Mouse (Mus musculus) intestine, embryonic 15.5 days (tissue): ENCODE measurements at regions not wholly inside any gene's neighbourhood (a gene's known extent, or its start where the extent isn't known, plus 50 kb on each side); places are given as distances from the start of the nearest gene placed in this dataset.

Experiments
- ATAC-seq: fragments of 200-750 bp; cut with Nextera tagmentation; 2 replicates; pipeline ENCODE4 v1.8.0; 2017; ENCODE audit warnings: moderate TSS enrichment, moderate library complexity
- H3K27ac ChIP-seq: fragments of 300-500 bp; sonication (generic); 2 replicates; pipeline ENCODE4 v1.5.1; 2015; ENCODE audit warnings: mild to moderate bottlenecking, inconsistent platforms
- H3K27me3 ChIP-seq: fragments of 300-500 bp; sonication (generic); replicated peaks from 2 replicates; pipeline ENCODE4 v1.6.1; 2015; ENCODE audit warnings: inconsistent platforms
- H3K36me3 ChIP-seq: fragments of 300-500 bp; sonication (generic); 2 replicates; pipeline ENCODE4 v1.6.1; 2015; ENCODE audit warnings: inconsistent platforms
- H3K4me1 ChIP-seq: fragments of 300-500 bp; sonication (generic); replicated peaks from 2 replicates; pipeline ENCODE4 v1.6.1; 2015; ENCODE audit warnings: inconsistent platforms
- H3K4me2 ChIP-seq: fragments of 300-500 bp; sonication (generic); replicated peaks from 2 replicates; pipeline ENCODE4 v1.6.1; 2015; ENCODE audit warnings: mild to moderate bottlenecking, inconsistent platforms
- H3K4me3 ChIP-seq: fragments of 300-500 bp; sonication (generic); replicated peaks from 2 replicates; pipeline ENCODE4 v1.5.1; 2015; ENCODE audit warnings: inconsistent platforms
- H3K9ac ChIP-seq: fragments of 300-500 bp; sonication (generic); 2 replicates; pipeline ENCODE4 v1.6.1; 2015; ENCODE audit warnings: inconsistent platforms
- H3K9me3 ChIP-seq: fragments of 300-500 bp; sonication (generic); 2 replicates; pipeline ENCODE4 v1.6.1; 2016; ENCODE audit warnings: inconsistent platforms
- WGBS: fragments of 180-500 bp; shearing (Covaris S2); methylation state at CpG from one replicate; pipeline ENCODE4 v1.1.7; 2015; 5-methylcytosine and 5-hydroxymethylcytosine counted together

- Histone ChIP-seq H3K36me3 (no peaks in the 10 kb centered on the region), H3K9ac (no peak overlapping the region), H3K27ac (no peak overlapping the region), H3K27me3 (no peaks in the 10 kb centered on the region), H3K9me3 (no peaks in the 10 kb centered on the region), H3K4me3 (no peak overlapping the region), H3K4me2 (no peak overlapping the region), H3K4me1 (no peaks in the 10 kb centered on the region)
- ATAC-seq = no peak
- WGBS = 79% methylated on average over 3 of the region's 3 CpGs
Observed at GRCm38 (mm10) chr4:131238591-131238990, 294.4 kb downstream of the Matn1 start.

GRCm38 (mm10) chr4:131239132-131239531, 294.9 kb downstream of the Matn1 start:
- Histone ChIP-seq H3K9me3 (no peaks in the 10 kb centered on the region), H3K27ac (no peak overlapping the region), H3K27me3 (no peaks in the 10 kb centered on the region), H3K4me3 (no peak overlapping the region), H3K9ac (no peak overlapping the region), H3K4me1 (no peaks in the 10 kb centered on the region), H3K36me3 (no peaks in the 10 kb centered on the region), H3K4me2 (no peak overlapping the region)
- no peak for ATAC-seq
- WGBS = 82% methylated on average over 5 of the region's 5 CpGs

GRCm38 (mm10) chr4:131240457-131240856, 296.3 kb downstream of the Matn1 start:
- Histone ChIP-seq H3K9me3 (no peaks in the 10 kb centered on the region), H3K4me3 (no peak overlapping the region), H3K36me3 (no peaks in the 10 kb centered on the region), H3K27me3 (no peaks in the 10 kb centered on the region), H3K9ac (no peak overlapping the region), H3K27ac (no peak overlapping the region), H3K4me2 (no peak overlapping the region), H3K4me1 (no peaks in the 10 kb centered on the region)
- 74% methylated on average over 4 of the region's 4 CpGs for WGBS
- no peak for ATAC-seq

DNA sequence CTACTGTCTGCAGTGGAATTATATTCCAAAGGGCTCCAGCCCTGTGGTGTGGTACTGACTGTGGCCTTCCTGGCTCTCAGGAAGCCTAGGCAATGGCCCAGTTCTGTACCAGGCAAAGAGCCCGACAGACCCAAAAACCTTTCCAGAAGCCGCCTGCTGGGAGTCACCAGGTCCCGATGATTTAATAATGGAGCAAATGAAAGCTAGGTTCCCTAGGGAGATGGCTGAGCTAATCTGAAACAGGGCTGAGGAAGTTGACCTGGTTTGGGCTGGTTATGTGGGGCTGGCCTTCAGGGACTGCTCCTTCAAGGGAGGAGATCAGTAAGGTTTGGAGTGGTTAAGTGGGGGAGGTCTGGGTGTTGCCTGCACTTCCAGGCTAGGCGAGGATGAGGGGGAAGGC, 298.1 kb downstream of the Matn1 start:
- ATAC-seq = no peak
- WGBS = 85% methylated on average over 4 of the region's 4 CpGs
- H3K9ac ChIP-seq = no peak overlapping the region
- H3K4me1 ChIP-seq = no peaks in the 10 kb centered on the region
- no peak overlapping the region for H3K27ac ChIP-seq
- H3K9me3 ChIP-seq = no peaks in the 10 kb centered on the region
- H3K4me3 ChIP-seq = no peak overlapping the region
- H3K36me3 ChIP-seq = no peaks in the 10 kb centered on the region
- H3K27me3 ChIP-seq = no peaks in the 10 kb centered on the region
- no peak overlapping the region for H3K4me2 ChIP-seq

DNA sequence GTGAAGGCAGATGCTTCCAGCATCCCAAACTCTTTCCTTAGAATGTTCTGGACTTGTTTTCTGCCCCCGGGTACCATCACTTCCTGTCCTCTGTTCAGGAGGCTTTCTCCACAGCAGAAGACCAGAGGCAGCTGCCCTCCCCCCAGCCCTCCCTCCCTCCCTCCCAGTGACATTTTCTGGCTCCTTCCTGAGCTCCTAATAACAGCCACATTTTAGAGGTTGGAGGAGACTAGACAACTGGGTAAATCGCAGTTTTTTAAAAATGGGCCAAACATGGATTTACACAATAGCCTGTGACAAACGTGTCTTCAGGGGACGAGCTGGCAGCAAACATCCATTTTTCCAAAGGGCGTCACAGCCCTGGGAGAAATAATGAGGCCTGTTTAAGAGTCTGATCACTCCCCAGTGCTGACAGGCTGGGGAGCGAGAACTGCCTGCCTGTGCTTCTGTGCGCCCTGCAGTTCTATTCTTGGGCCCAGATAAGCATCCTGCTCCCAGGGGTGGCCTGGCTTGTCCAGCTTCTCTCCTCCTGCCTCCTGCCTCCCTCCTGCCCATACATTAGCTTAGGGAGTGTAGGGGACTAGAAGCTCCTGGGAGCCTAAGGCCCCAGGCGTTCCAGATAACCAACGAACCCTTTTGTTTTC, 299.7 kb downstream of the Matn1 start:
- WGBS = 54% methylated on average over 9 of the region's 9 CpGs

GRCm38 (mm10) chr4:131252602-131253442, 308.6 kb downstream of the Matn1 start:
- ATAC-seq = peak; percentile 78
- H3K27me3 ChIP-seq = 0 out of 2 replicates have a peak, but pooled peaks cover 8% of the 10 kb centered on the region
- no peaks in the 10 kb centered on the region for H3K9me3 ChIP-seq
- H3K27ac ChIP-seq = no peak overlapping the region
- H3K36me3 ChIP-seq = no peaks in the 10 kb centered on the region
- H3K4me2 ChIP-seq = peak overlapping the region; percentile 54
- H3K4me1 ChIP-seq = peaks cover 2% of the 10 kb centered on the region; the same call in 1 of the 2 replicates
- peak overlapping the region; percentile 17; the same call in 1 of the 2 replicates for H3K4me3 ChIP-seq
- H3K9ac ChIP-seq = no peak overlapping the region
- 19% methylated on average over 30 of the region's 30 CpGs for WGBS

More for the DNA sequence above, 299.7 kb downstream of the Matn1 start:
- Histone ChIP-seq H3K4me1 (no peaks in the 10 kb centered on the region), H3K9ac (no peak overlapping the region), H3K36me3 (no peaks in the 10 kb centered on the region), H3K27me3 (no peaks in the 10 kb centered on the region), H3K27ac (no peak overlapping the region), H3K4me2 (no peak overlapping the region), H3K4me3 (no peak overlapping the region), H3K9me3 (no peaks in the 10 kb centered on the region)
- no peak for ATAC-seq

DNA sequence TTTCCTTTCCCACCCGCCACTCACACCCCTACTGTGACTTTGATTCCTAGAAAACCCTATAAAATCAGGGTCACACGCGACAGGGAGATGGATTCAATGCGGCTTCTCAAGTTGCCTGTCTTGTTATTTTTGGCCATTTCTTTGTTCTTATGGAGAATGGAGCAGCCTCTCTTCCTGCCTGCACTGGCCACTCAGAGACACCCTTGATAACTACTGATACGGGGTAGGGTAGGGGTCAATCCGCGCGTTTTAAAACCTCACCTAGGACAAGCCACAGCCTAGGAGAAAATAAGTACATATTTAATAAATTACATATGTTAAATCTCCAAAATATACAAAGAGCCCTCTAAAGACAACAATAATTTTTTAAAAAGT, 309.2 kb downstream of the Matn1 start:
- no peak for ATAC-seq
- peaks cover 2% of the 10 kb centered on the region; the same call in 1 of the 2 replicates for H3K4me1 ChIP-seq
- H3K9ac ChIP-seq = no peak overlapping the region
- no peak overlapping the region for H3K4me3 ChIP-seq
- 5% methylated on average over 8 of the region's 8 CpGs for WGBS
- H3K27me3 ChIP-seq = 0 out of 2 replicates have a peak, but pooled peaks cover 8% of the 10 kb centered on the region
- no peaks in the 10 kb centered on the region for H3K9me3 ChIP-seq
- peak overlapping the region; percentile 54 for H3K4me2 ChIP-seq
- no peak overlapping the region for H3K27ac ChIP-seq
- H3K36me3 ChIP-seq = no peaks in the 10 kb centered on the region

- Histone ChIP-seq H3K27me3 (0 out of 2 replicates have a peak, but pooled peaks cover 8% of the 10 kb centered on the region), H3K4me2 (no peak overlapping the region), H3K9me3 (no peaks in the 10 kb centered on the region), H3K4me3 (no peak overlapping the region), H3K27ac (no peak overlapping the region), H3K4me1 (peaks cover 2% of the 10 kb centered on the region; the same call in 1 of the 2 replicates), H3K36me3 (no peaks in the 10 kb centered on the region), H3K9ac (no peak overlapping the region)
- ATAC-seq = no peak
- WGBS = 70% methylated on average over 7 of the region's 7 CpGs
Observed at GRCm38 (mm10) chr4:131254243-131254642, 310.1 kb downstream of the Matn1 start.

- no peak overlapping the region for H3K4me3 ChIP-seq
- H3K9ac ChIP-seq = no peak overlapping the region
- no peaks in the 10 kb centered on the region for H3K9me3 ChIP-seq
- H3K4me1 ChIP-seq = peaks cover 2% of the 10 kb centered on the region; the same call in 1 of the 2 replicates
- no peak overlapping the region for H3K27ac ChIP-seq
- 0 out of 2 replicates have a peak, but pooled peaks cover 8% of the 10 kb centered on the region for H3K27me3 ChIP-seq
- WGBS = 30% methylated on average over 6 of the region's 6 CpGs
- no peak for ATAC-seq
- no peaks in the 10 kb centered on the region for H3K36me3 ChIP-seq
- H3K4me2 ChIP-seq = no peak overlapping the region
Observed at GRCm38 (mm10) chr4:131254691-131255090, 310.5 kb downstream of the Matn1 start.

DNA sequence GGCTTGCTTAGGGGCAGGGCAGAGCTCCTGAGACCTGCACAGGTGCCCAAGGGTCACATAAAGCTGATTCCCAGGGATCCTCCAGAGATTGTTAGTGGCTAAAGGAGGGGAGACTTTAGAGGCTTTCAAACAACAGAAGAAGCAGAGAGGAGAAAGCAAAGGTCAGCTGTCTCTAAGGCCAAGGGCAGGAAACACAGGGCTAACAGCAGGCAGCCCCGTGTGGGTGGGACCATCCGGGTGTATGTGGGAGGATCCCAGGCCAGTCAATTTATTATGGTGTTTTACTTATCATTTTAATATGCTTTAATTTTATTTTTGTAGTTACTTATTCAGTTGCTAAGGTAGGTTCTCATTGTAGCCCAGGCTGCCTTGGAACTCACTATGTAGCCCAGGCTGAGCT, 317.1 kb downstream of the Matn1 start:
- no peak for ATAC-seq
- H3K4me2 ChIP-seq = no peak overlapping the region

GRCm38 (mm10) chr4:131262909-131263308, 318.7 kb downstream of the Matn1 start:
- no peak overlapping the region for H3K4me2 ChIP-seq
- H3K9ac ChIP-seq = no peak overlapping the region
- H3K27ac ChIP-seq = no peak overlapping the region
- H3K27me3 ChIP-seq = peaks cover 4% of the 10 kb centered on the region; the same call in 1 of the 2 replicates
- no peaks in the 10 kb centered on the region for H3K9me3 ChIP-seq
- H3K36me3 ChIP-seq = no peaks in the 10 kb centered on the region
- 0 out of 2 replicates have a peak, but pooled peaks cover 2% of the 10 kb centered on the region for H3K4me1 ChIP-seq
- no peak overlapping the region for H3K4me3 ChIP-seq
- WGBS = 66% methylated on average over 6 of the region's 6 CpGs
- ATAC-seq = no peak

More for the DNA sequence above, 317.1 kb downstream of the Matn1 start:
- no peaks in the 10 kb centered on the region for H3K9me3 ChIP-seq
- 0 out of 2 replicates have a peak, but pooled peaks cover 2% of the 10 kb centered on the region for H3K4me1 ChIP-seq
- H3K4me3 ChIP-seq = no peak overlapping the region
- peaks cover 4% of the 10 kb centered on the region; the same call in 1 of the 2 replicates for H3K27me3 ChIP-seq
- H3K9ac ChIP-seq = no peak overlapping the region
- WGBS = 74% methylated on average over 2 of the region's 2 CpGs
- H3K27ac ChIP-seq = no peak overlapping the region
- H3K36me3 ChIP-seq = no peaks in the 10 kb centered on the region

- Histone ChIP-seq H3K4me3 (no peak overlapping the region), H3K9ac (no peak overlapping the region), H3K27me3 (peaks cover 4% of the 10 kb centered on the region; the same call in 1 of the 2 replicates), H3K4me2 (no peak overlapping the region), H3K4me1 (0 out of 2 replicates have a peak, but pooled peaks cover 2% of the 10 kb centered on the region), H3K36me3 (no peaks in the 10 kb centered on the region), H3K27ac (no peak overlapping the region), H3K9me3 (no peaks in the 10 kb centered on the region)
- ATAC-seq = no peak
- 16% methylated on average over 9 of the region's 9 CpGs for WGBS
Observed at GRCm38 (mm10) chr4:131266764-131267163, 322.6 kb downstream of the Matn1 start.
